Mouse (Mus musculus) limb, embryonic 12.5 days (tissue): ENCODE results near the gene Adgrg3. TPM values are rescaled to one million over a fixed set of nuclear protein-coding genes. Genes with fewer than 3 reads are reported as not detected.
"Not testable (repeated sequence)": the region's sequence is repeated elsewhere in the genome, so short reads cannot be mapped to it uniquely, and the experiment has no call there.

ENCODE experiments used
- ATAC-seq: fragments of 200-750 bp; cut with Nextera tagmentation; 2 replicates; pipeline ENCODE4 v1.8.0; 2017; ENCODE audit warnings: low read depth, moderate TSS enrichment; ENCODE audit not compliant: insufficient number of reproducible peaks, insufficient read depth, low FRiP score, low TSS enrichment
- H3K27ac ChIP-seq: fragments of 300-500 bp; sonication (generic); 2 replicates; pipeline ENCODE4 v1.5.1; 2016; ENCODE audit warnings: mild to moderate bottlenecking, moderate library complexity
- H3K27me3 ChIP-seq: fragments of 300-500 bp; sonication (generic); 2 replicates; pipeline ENCODE4 v1.6.1; 2016; ENCODE audit warnings: mild to moderate bottlenecking, moderate library complexity
- H3K36me3 ChIP-seq: fragments of 300-500 bp; sonication (generic); 2 replicates; pipeline ENCODE4 v1.6.1; 2016; ENCODE audit warnings: mild to moderate bottlenecking, moderate library complexity
- H3K4me1 ChIP-seq: fragments of 300-500 bp; sonication (generic); replicated peaks from 2 replicates; pipeline ENCODE4 v1.6.1; 2016
- H3K4me2 ChIP-seq: fragments of 300-500 bp; sonication (generic); 2 replicates; pipeline ENCODE4 v1.6.1; 2016; ENCODE audit warnings: mild to moderate bottlenecking, moderate library complexity
- H3K4me3 ChIP-seq: fragments of 300-500 bp; sonication (generic); replicated peaks from 2 replicates; pipeline ENCODE4 v1.5.1; 2016; ENCODE audit warnings: mild to moderate bottlenecking
- H3K9ac ChIP-seq: fragments of 300-500 bp; sonication (generic); replicated peaks from 2 replicates; pipeline ENCODE4 v1.6.1; 2016; ENCODE audit warnings: mild to moderate bottlenecking, moderate library complexity
- H3K9me3 ChIP-seq: fragments of 300-500 bp; sonication (generic); 2 replicates; pipeline ENCODE4 v1.6.1; 2016; ENCODE audit warnings: mild to moderate bottlenecking, moderate library complexity
- WGBS: fragments of 180-500 bp; shearing (Covaris S2); methylation state at CpG from one replicate; pipeline ENCODE4 v1.1.7; 2016; 5-methylcytosine and 5-hydroxymethylcytosine counted together
- polyA plus RNA-seq: library from polyadenylated mRNA; unstranded; fragments of >200 nt; fragmentation: Nextera tagmentation; extraction: Ambion mirVana; gene quantifications from 2 replicates; pipeline ENCODE4 v1.2.1, GENCODE M21; 2016

The Adgrg3 gene
- polyA plus RNA-seq, 1 experiment from 2014 or later, result 2.2 TPM

DNA sequence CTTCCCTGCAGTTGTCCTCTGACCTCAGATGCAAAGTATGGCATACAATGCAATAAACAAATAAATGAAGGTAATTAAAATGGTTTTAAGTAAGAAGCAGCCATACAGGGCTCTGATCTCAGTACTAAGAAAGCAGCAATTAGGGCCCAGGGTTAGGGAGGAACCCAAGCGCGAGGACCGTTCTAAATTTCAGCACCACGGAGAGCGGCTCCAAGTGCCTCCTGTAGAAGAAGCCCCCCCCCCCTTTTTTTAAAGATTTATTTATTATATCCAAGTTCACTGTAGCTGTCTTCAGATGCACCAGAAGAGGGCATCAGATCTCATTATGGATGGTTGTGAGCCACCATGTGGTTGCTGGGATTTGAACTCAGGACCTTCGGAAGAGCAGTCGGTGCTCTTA lies 10.9 kb downstream of the Adgrg3 start:
- not testable (repeated sequence) for H3K4me3 ChIP-seq, H3K27ac ChIP-seq, H3K4me2 ChIP-seq, H3K4me1 ChIP-seq, H3K9me3 ChIP-seq, ATAC-seq, H3K36me3 ChIP-seq, H3K27me3 ChIP-seq, H3K9ac ChIP-seq
- WGBS, result 62% methylated on average over 7 of the region's 7 CpGs

DNA sequence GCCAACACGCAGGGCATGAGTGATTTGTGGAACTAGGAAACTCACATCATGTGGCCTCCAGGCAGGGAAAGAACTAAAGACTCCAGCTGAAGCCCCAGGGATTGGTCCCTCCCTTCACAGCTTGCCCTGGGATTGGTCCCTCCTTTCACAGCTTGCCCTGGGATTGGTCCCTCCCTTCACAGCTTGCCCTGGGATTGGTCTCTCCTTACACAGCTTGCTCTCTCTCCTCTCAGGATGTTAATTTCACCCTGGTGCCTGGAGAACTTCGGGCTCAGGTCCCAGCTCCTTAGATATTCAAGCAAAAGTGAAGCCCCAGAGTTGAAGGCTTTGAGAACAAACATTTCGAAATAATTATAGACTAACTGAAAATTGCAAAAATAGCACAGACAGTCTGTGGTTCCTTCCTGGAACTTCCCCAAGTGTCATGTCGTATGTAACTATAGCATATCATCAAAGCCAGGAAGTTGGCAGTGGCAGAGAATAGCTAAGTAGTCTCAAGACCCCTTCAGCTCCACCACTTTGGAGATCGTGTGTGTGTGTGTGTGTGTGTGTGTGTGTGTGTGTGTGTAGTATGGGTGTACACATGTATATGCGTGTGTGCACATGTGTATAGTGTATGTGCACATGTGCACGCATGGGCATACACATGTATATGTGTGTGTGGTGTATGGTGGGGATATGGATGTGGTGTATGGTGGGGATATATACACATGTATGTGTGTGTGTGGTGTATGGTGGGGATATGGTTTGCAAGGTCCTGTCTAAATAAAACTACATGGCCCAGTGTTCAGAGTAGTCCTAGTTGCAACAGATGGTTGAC lies 19.8 kb downstream of the Adgrg3 start:
- no peak overlapping the region for H3K9ac ChIP-seq
- WGBS, result 66% methylated on average over 7 of the region's 7 CpGs
- H3K36me3 ChIP-seq, result no peaks in the 10 kb centered on the region
- H3K4me1 ChIP-seq, result 0 out of 2 replicates have a peak, but pooled peaks cover 5% of the 10 kb centered on the region
- H3K9me3 ChIP-seq, result no peaks in the 10 kb centered on the region
- H3K4me2 ChIP-seq, result no peak overlapping the region
- 0 out of 2 replicates have a peak, but pooled peaks cover 2% of the 10 kb centered on the region for H3K27me3 ChIP-seq
- H3K4me3 ChIP-seq, result no peak overlapping the region
- ATAC-seq, result no peak; the same call in 1 of the 2 replicates
- H3K27ac ChIP-seq, result 0 out of 2 replicates have a peak overlapping the region, but pooled peaks have one; percentile 2

GRCm38 (mm10) chr8:95041883-95042784 lies 24.6 kb downstream of the Adgrg3 start:
- Histone ChIP-seq H3K36me3 (no peaks in the 10 kb centered on the region), H3K27me3 (0 out of 2 replicates have a peak, but pooled peaks cover 2% of the 10 kb centered on the region), H3K9me3 (no peaks in the 10 kb centered on the region), H3K9ac (no peak overlapping the region), H3K4me2 (no peak overlapping the region), H3K27ac (no peak overlapping the region), H3K4me3 (no peak overlapping the region), H3K4me1 (0 out of 2 replicates have a peak, but pooled peaks cover under 1% of the 10 kb centered on the region)
- ATAC-seq, result no peak
- 65% methylated on average over 6 of the region's 6 CpGs for WGBS

- Histone ChIP-seq H3K9me3 (no peaks in the 10 kb centered on the region), H3K4me3 (no peak overlapping the region), H3K9ac (no peak overlapping the region), H3K27ac (no peak overlapping the region), H3K27me3 (no peaks in the 10 kb centered on the region), H3K4me1 (peaks cover 20% of the 10 kb centered on the region), H3K36me3 (no peaks in the 10 kb centered on the region), H3K4me2 (no peak overlapping the region)
- no peak for ATAC-seq
- 75% methylated on average over 4 of the region's 4 CpGs for WGBS
Observed at GRCm38 (mm10) chr8:95044811-95045210, 27.3 kb downstream of the Adgrg3 start.

GRCm38 (mm10) chr8:95046982-95047381 lies 29.5 kb downstream of the Adgrg3 start:
- 0 out of 2 replicates have a peak overlapping the region, but pooled peaks have one; percentile 1 for H3K27ac ChIP-seq
- WGBS, result 63% methylated on average over 3 of the region's 3 CpGs
- no peak overlapping the region for H3K9ac ChIP-seq
- no peaks in the 10 kb centered on the region for H3K36me3 ChIP-seq
- no peak for ATAC-seq
- no peaks in the 10 kb centered on the region for H3K27me3 ChIP-seq
- peaks cover 20% of the 10 kb centered on the region for H3K4me1 ChIP-seq
- no peaks in the 10 kb centered on the region for H3K9me3 ChIP-seq
- H3K4me3 ChIP-seq, result no peak overlapping the region
- H3K4me2 ChIP-seq, result no peak overlapping the region

- H3K36me3 ChIP-seq, result no peaks in the 10 kb centered on the region
- 59% methylated on average over 6 of the region's 6 CpGs for WGBS
- no peak for ATAC-seq
- H3K4me1 ChIP-seq, result peaks cover 20% of the 10 kb centered on the region
- H3K4me2 ChIP-seq, result no peak overlapping the region
- no peak overlapping the region for H3K4me3 ChIP-seq
- H3K27ac ChIP-seq, result no peak overlapping the region
- H3K9ac ChIP-seq, result no peak overlapping the region
- no peaks in the 10 kb centered on the region for H3K27me3 ChIP-seq
- no peaks in the 10 kb centered on the region for H3K9me3 ChIP-seq
Observed at GRCm38 (mm10) chr8:95047884-95048680, 30.6 kb downstream of the Adgrg3 start.

- WGBS, result 16% methylated on average over 2 of the region's 2 CpGs
- no peak for ATAC-seq
- no peaks in the 10 kb centered on the region for H3K9me3 ChIP-seq
- no peaks in the 10 kb centered on the region for H3K36me3 ChIP-seq
- peak overlapping the region; percentile 46; the same call in 1 of the 2 replicates for H3K27ac ChIP-seq
- no peak overlapping the region for H3K4me2 ChIP-seq
- no peak overlapping the region for H3K4me3 ChIP-seq
- H3K9ac ChIP-seq, result no peak overlapping the region
- peaks cover 20% of the 10 kb centered on the region for H3K4me1 ChIP-seq
- H3K27me3 ChIP-seq, result no peaks in the 10 kb centered on the region
Observed at GRCm38 (mm10) chr8:95049636-95050035, 32.1 kb downstream of the Adgrg3 start.

- no peaks in the 10 kb centered on the region for H3K9me3 ChIP-seq
- H3K4me2 ChIP-seq, result no peak overlapping the region
- H3K4me3 ChIP-seq, result no peak overlapping the region
- ATAC-seq, result no peak
- no peak overlapping the region for H3K9ac ChIP-seq
- no peak overlapping the region for H3K27ac ChIP-seq
- WGBS, result 56% methylated on average over 6 of the region's 6 CpGs
- H3K36me3 ChIP-seq, result no peaks in the 10 kb centered on the region
- H3K27me3 ChIP-seq, result 0 out of 2 replicates have a peak, but pooled peaks cover 3% of the 10 kb centered on the region
- peaks cover 4% of the 10 kb centered on the region; the same call in 1 of the 2 replicates for H3K4me1 ChIP-seq
Observed at GRCm38 (mm10) chr8:95054438-95054837, 36.9 kb downstream of the Adgrg3 start.

DNA sequence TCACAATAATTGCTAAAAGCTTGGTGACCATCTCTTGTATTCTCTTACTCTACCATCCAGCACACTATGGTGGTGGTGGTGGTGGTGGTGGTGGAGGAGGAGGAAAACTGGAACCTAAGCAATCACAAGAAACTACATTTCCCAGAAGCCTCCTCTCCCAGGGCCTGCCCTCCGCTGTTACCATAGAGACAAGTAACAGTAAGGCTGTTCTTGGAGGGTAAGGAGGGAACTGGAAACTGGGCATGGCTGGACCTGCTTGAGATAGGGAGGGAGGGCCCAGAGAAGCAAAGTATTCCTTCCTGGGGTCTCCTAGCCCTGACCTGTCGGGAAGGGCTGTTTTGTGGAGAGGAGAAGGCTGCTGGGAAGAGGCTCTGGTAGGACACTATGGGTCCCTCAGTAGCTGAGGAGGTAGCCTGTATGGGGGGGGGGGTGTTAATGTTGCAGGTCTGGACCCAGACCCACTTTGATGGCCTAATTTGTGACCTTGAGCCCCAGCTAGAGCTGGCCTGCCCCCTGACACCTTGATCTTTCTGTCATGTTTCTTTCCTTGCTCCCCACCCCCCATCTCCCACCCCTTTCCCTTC lies 37.5 kb downstream of the Adgrg3 start, which contains the start of gene Drc7:
Drc7 (plus strand) TSS at position 177 of the 584 bp plus-strand sequence.
- H3K9ac ChIP-seq, result no peak within 1 kb of the TSS
- 0 out of 2 replicates have a peak, but pooled peaks cover 3% of the 10 kb centered on the region for H3K27me3 ChIP-seq
- H3K36me3 ChIP-seq, result no peaks in the 10 kb centered on the region
- WGBS, result 22% methylated on average over 2 of the region's 2 CpGs
- H3K27ac ChIP-seq, result no peak within 1 kb of the TSS
- H3K4me2 ChIP-seq, result no peak within 1 kb of the TSS
- no peaks in the 10 kb centered on the region for H3K9me3 ChIP-seq
- no peaks in the 10 kb centered on the region for H3K4me1 ChIP-seq
- H3K4me3 ChIP-seq, result no peak within 1 kb of the TSS
- peak; percentile 33; the same call in 1 of the 2 replicates for ATAC-seq

DNA sequence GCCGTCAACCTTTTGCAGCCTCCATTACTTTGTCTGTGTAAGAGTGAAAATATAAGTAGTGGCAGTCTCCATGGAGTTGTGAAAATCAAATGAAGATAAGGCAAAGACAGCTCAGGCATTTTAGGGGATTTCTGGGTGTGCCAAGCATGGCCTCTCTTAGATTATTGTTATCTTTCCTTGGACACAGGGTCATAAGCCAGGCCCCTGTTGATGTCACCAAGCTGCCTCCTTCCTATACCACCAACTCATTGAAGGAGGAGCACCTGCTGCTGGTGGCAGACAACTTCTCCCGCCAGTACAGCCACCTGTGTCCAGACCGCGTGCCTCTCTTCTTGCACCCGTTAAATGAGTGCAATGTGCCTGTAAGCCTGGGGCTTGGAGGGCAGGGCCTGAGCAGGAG lies 38.9 kb downstream of the Adgrg3 start:
- H3K27me3 ChIP-seq, result 0 out of 2 replicates have a peak, but pooled peaks cover 3% of the 10 kb centered on the region
- H3K27ac ChIP-seq, result no peak overlapping the region
- 85% methylated on average over 5 of the region's 5 CpGs for WGBS
- no peaks in the 10 kb centered on the region for H3K4me1 ChIP-seq
- H3K36me3 ChIP-seq, result no peaks in the 10 kb centered on the region
- no peak overlapping the region for H3K4me2 ChIP-seq
- H3K9ac ChIP-seq, result no peak overlapping the region
- ATAC-seq, result no peak
- no peaks in the 10 kb centered on the region for H3K9me3 ChIP-seq
- H3K4me3 ChIP-seq, result no peak overlapping the region
